Mouse (Mus musculus) WW6 (cell line): ENCODE measurements around the gene Pgm1.

Experiments used
- DNase-seq: peaks from one replicate; pipeline ENCODE4 v3.0.0-alpha.2; 2013; ENCODE audit warnings: low read depth, low spot score

Pgm1 gene

GRCm38 (mm10) chr4:99957186-99957585 lies 28.0 kb downstream of the Pgm1 start:
- DNase-seq = no peak

DNA sequence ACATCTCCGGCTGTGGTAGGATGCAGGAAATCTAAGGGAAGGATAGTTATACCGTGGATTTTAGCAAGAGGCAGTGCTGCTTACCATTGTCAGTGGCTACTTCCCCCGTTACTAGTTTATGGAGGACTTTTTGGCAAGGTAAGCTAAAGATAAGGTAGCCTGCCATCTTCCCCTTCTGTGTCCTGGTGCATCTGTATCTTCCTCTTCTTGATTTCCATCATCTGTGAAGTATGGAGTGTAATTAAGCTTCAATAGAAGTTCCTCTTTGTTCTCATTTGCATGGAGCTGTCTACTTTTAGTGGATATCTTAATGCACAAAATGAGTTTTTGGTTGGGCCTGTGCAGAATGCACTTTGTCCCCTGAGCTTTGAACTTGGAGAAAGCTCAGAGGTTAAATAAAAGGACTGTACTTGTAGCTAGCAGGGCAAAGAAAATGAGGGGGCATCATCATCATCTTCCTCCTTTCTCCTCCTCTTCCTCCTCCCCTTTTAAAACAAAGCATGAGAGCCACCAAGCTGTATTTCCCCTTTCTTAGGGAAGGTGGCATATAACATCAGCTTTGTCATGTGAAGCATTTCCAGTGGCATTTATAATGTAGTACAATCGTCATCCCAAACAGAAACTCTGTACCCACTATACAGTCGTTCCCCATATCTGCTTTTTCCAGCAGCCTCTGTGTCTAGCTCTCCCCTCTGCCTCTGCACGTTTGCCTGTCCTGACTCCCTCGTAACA lies 29.0 kb downstream of the Pgm1 start:
- DNase-seq = no peak

GRCm38 (mm10) chr4:99959308-99959707 lies 30.1 kb downstream of the Pgm1 start:
- no peak for DNase-seq

- no peak for DNase-seq
These were observed 37.3 kb downstream of the Pgm1 start for GRCm38 (mm10) chr4:99966555-99966954.

- no peak for DNase-seq
These were observed 40.1 kb downstream of the Pgm1 start for GRCm38 (mm10) chr4:99969328-99969727.

- no peak for DNase-seq
These were observed 40.9 kb downstream of the Pgm1 start for GRCm38 (mm10) chr4:99970097-99970496.

DNA sequence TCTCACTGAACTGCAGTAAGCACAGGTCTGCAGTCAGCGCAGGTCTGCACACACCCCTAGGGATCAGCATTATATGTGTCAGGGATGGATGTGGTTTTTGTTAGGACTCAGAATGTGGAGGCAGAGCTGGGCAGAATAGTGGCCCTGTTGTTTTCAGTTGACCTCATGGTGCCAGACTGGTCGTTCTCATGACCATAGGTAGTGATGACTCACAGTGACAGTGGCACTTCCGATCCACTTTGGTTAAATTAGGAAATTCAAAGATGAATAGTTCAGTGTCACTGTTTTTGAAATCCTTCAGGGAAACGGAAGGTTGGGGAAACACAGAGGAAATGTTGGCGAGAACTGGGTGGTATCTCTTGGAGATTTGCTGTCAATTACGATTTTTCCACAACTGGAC lies 43.7 kb downstream of the Pgm1 start:
- no peak for DNase-seq

- DNase-seq = no peak
These were observed 44.7 kb downstream of the Pgm1 start for GRCm38 (mm10) chr4:99973931-99974330.

DNA sequence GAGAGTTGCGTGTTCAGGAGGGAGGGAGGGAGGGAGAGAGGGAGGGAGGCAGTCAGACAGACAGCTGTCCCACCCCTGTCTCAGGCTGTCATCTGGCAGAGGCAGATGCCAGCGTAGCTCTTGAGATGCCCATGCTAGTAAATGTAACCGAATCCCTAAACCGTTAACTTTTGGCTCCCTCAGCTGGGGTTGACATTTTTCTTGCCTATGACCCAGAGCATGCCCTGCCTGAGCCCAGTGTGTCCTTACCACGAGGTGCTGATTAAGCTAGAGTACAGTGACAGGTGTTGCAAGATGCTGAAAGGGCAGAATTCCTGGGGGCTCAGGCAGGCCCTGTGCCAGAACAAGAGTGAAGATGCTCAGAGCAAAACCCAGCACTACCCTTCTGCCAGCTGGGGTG lies 45.2 kb downstream of the Pgm1 start:
- DNase-seq = no peak

DNA sequence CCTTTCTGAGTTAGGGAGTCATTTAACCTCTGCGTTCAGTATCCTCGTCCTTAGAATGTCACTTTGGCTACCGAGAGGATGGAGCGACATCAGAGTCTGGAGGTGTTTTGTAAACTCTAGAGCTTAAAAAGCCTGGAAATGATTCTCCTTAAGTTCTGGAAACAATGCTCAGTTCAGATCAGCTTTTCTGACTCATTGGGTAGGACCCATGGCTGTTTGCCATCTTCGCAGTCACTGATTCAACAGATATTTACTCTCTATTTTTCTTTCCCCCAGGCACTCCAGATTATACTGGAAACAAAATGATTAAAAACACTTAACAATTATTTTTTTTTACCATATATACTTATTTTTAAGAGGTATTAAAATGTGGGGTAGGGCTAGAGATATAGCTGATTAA lies 50.1 kb downstream of the Pgm1 start:
- DNase-seq = no peak

DNA sequence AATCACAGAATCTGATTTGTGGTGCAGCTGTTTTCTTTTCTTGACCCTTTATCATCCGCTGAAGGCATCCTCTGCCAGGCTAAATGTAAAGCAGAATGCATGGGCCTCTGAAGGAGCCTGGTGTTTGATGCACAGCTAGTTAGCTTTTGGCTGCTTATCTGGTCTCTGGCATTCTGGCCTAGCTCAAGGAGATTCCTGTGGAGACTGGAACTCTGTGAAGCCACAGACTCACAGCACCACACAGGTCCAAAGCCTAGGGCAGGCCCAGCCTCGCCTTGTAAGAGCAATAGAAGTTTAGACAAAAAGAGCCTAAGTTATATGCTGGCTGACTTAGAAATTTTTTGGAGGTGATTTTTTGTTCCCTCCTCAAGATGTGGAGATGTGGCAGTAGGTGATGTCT lies 52.0 kb downstream of the Pgm1 start:
- DNase-seq = no peak

- no peak for DNase-seq
These were observed 54.6 kb downstream of the Pgm1 start for GRCm38 (mm10) chr4:99983652-99984368.

DNA sequence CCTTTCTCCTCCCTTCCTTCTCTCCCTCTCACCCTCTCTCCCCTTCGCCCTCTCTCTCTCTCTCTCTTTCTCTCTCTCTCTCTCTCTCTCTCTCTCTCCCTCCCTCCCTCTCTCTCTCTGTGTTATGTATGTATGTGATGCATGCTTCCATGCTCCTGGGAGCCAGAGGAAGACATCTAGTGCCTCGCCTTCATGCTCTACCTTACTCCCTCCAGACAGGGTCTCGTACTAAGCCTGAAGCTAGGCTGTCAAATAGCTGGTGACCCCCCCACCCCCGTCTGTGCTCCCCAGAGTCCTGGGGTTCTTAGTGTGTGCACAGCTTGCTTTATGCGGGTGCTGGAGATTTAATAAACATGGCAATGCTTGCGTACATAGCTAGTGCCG lies 55.1 kb downstream of the Pgm1 start:
- no peak for DNase-seq

- DNase-seq = no peak
These were observed 55.9 kb downstream of the Pgm1 start for GRCm38 (mm10) chr4:99985086-99985485.

GRCm38 (mm10) chr4:99985631-99986030 lies 56.4 kb downstream of the Pgm1 start:
- no peak for DNase-seq

DNA sequence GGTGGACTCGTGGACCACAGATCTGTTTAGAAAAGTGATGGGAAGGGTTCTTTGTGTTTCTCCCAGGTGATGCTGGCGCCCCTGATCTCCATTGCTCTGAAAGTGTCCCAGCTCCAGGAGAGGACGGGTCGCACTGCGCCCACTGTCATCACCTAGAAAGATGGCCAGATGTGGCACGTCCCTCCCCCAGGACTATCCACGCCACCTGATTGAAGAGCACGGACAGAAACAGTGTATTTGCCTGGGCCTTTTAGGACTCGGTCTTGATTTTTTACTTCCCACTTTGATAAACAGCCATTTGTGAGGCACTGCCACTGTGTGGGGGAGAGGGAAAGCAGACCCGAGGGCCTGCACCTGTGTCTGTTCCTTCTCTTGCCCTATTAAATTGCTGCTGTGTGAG lies 57.4 kb downstream of the Pgm1 start:
- DNase-seq = no peak

GRCm38 (mm10) chr4:99988771-99989170 lies 59.6 kb downstream of the Pgm1 start:
- DNase-seq = no peak

DNA sequence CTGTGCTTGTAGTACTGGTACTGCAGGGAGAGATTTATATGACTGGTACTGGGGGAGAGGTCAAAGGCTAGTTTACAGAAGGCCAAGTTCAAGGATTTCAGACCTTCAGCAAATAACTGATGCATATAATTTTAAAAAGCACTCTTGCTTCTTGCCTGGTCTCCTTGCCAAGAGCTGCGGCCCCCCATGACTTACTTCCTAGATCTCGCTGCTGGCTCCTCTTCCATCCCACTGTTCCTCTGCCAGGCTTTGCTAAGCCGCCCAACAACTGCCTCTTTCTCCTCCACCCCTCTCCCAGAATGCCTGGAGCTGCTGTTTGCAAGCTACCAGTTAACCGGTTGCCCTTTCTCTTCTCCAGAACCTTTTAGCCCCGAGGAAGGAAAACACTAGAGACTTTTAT lies 71.8 kb downstream of the Pgm1 start:
- no peak for DNase-seq

DNA sequence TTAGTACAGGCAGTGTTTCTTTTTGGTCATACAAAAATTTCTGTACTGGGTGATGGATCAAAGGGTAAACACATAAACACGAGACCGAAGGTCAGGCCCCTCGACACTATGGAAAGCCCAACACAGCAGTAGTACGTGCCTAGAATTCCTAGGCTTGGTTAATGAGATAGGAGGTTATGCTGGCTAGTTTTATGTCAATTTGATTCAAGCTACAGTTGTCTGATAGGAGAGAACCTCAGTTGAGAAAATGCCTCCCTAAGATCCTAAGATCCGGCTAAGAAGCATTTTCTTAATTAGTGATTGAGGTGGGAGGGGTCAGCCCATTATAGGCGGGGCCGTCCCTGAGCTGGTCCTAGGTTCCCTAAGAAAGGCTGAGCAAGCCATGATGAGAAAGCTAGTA lies 72.6 kb downstream of the Pgm1 start:
- no peak for DNase-seq

DNA sequence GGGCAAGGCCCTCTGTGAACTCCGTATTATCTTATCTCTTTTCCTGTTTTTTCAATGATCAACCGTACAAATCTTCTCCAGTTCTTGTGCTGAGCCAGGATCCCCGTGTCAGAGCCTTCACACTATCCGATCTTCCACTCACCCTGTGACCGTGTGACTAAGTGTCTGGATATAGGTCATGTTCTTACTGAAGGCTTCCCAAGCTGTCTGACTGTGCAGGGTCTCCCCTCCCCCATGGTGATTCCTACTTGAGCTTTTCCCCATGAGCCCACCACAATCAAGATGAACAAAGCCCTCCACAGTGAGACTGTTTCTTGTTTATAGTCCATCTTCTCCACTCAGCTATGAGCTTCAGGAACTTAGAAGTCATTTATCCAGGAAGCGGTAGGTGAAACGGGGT lies 78.5 kb downstream of the Pgm1 start:
- no peak for DNase-seq

GRCm38 (mm10) chr4:100008371-100009090 lies 79.3 kb downstream of the Pgm1 start:
- peak; percentile 28 for DNase-seq

- DNase-seq = no peak
These were observed 80.0 kb downstream of the Pgm1 start for GRCm38 (mm10) chr4:100009211-100009678.

GRCm38 (mm10) chr4:100010916-100011315 lies 81.7 kb downstream of the Pgm1 start:
- DNase-seq = no peak
